Mouse (Mus musculus): ENCODE measurements around the gene Rpl7a.

The Rpl7a gene

GRCm38 (mm10) chr2:26914148-26914941 lies 3.8 kb downstream of the Rpl7a start:
- DNase-seq (ENCODE audit: low spot score), result no peak

GRCm38 (mm10) chr2:26915927-26916728 lies 5.6 kb downstream of the Rpl7a start, which contains the start of the genes Surf2 and Surf1:
Surf2 (plus strand) TSS chr2:26916367.
Surf1 (minus strand) TSS chr2:26916530.
- peak; percentile 91 for DNase-seq (ENCODE audit: low spot score)

- no peak for DNase-seq (ENCODE audit: low spot score)
Observed at GRCm38 (mm10) chr2:26916738-26917137, 6.2 kb downstream of the Rpl7a start.

- DNase-seq (ENCODE audit: low spot score), result no peak
Observed at GRCm38 (mm10) chr2:26919684-26920083, 9.1 kb downstream of the Rpl7a start.

- no peak for DNase-seq (ENCODE audit: low spot score)
Observed at GRCm38 (mm10) chr2:26920190-26920855, 9.8 kb downstream of the Rpl7a start.

- no peak for DNase-seq (ENCODE audit: low spot score)
Observed at GRCm38 (mm10) chr2:26921784-26922183, 11.2 kb downstream of the Rpl7a start.

GRCm38 (mm10) chr2:26927745-26928476 lies 17.3 kb downstream of the Rpl7a start:
- DNase-seq (ENCODE audit: low spot score), result no peak

- DNase-seq (ENCODE audit: low spot score), result peak; percentile 79
Observed at GRCm38 (mm10) chr2:26930390-26930789, 19.8 kb downstream of the Rpl7a start.

GRCm38 (mm10) chr2:26932473-26933303 lies 22.1 kb downstream of the Rpl7a start:
- peak; percentile 22 for DNase-seq (ENCODE audit: low spot score)

- peak; percentile 96 for DNase-seq (ENCODE audit: low spot score)
Observed at GRCm38 (mm10) chr2:26933304-26934055, 22.9 kb downstream of the Rpl7a start, which contains the start of the genes Surf4 and Stkld1. Surf4 (minus strand) TSS chr2:26933928. Stkld1 (plus strand) TSS chr2:26934047.

- no peak for DNase-seq (ENCODE audit: low spot score)
Observed at GRCm38 (mm10) chr2:26935286-26935685, 24.7 kb downstream of the Rpl7a start.

GRCm38 (mm10) chr2:26936425-26936824 lies 25.9 kb downstream of the Rpl7a start:
- no peak for DNase-seq (ENCODE audit: low spot score)

- no peak for DNase-seq (ENCODE audit: low spot score)
Observed at GRCm38 (mm10) chr2:26941539-26941938, 31.0 kb downstream of the Rpl7a start.

GRCm38 (mm10) chr2:26943253-26943652 lies 32.7 kb downstream of the Rpl7a start:
- no peak for DNase-seq (ENCODE audit: low spot score)

GRCm38 (mm10) chr2:26950411-26950810 lies 39.8 kb downstream of the Rpl7a start:
- DNase-seq (ENCODE audit: low spot score), result no peak

GRCm38 (mm10) chr2:26951346-26951905 lies 40.9 kb downstream of the Rpl7a start:
- no peak for DNase-seq (ENCODE audit: low spot score)

GRCm38 (mm10) chr2:26952193-26952592 lies 41.6 kb downstream of the Rpl7a start:
- no peak for DNase-seq (ENCODE audit: low spot score)

- no peak for DNase-seq (ENCODE audit: low spot score)
Observed at GRCm38 (mm10) chr2:26952866-26953265, 42.3 kb downstream of the Rpl7a start.

GRCm38 (mm10) chr2:26954735-26955395 lies 44.3 kb downstream of the Rpl7a start:
- DNase-seq (ENCODE audit: low spot score), result no peak
